Mouse (Mus musculus) olfactory bulb, adult 2 months (tissue): ENCODE results near the gene Rabgef1.

Experiments used
- CTCF ChIP-seq: fragments of 200-500 bp; IDR thresholded peaks from 2 replicates; pipeline ENCODE4 v1.5.1; 2012; ENCODE audit warnings: low read depth, mild to moderate bottlenecking, low read length, moderate library complexity; ENCODE audit not compliant: insufficient read depth
- POLR2A ChIP-seq: fragments of 200-500 bp; IDR thresholded peaks from 2 replicates; pipeline ENCODE4 v1.6.1; 2012; ENCODE audit warnings: mild to moderate bottlenecking, low read depth, low read length, moderate library complexity; ENCODE audit not compliant: insufficient read depth

GRCm38 (mm10) chr5:130212956-130213355 lies 41.4 kb downstream of the Rabgef1 start:
- TF ChIP-seq POLR2A (no peak), CTCF (no peak)
